Mouse (Mus musculus) embryonic fibroblast, embryonic 13.5 days (primary cell): ENCODE data around the gene Mip.
"Not testable (repeated sequence)": the region's sequence is repeated elsewhere in the genome, so short reads cannot be mapped to it uniquely, and the experiment has no call there.

Source experiments
- CTCF ChIP-seq: IDR thresholded peaks from 2 replicates; pipeline ENCODE4 v1.5.1; 2011; ENCODE audit warnings: mild to moderate bottlenecking, control low read depth, low read length, moderate library complexity, borderline replicate concordance; ENCODE audit not compliant: insufficient read depth
- POLR2A ChIP-seq: IDR thresholded peaks from 2 replicates; pipeline ENCODE4 v1.6.1; 2011; ENCODE audit warnings: low read depth, mild to moderate bottlenecking, control low read depth, low read length, moderate library complexity

- TF ChIP-seq POLR2A, CTCF: not testable (repeated sequence)
Observed at GRCm38 (mm10) chr10:128272819-128273439, 47.3 kb downstream of the Mip start.
